Mouse (Mus musculus) gastrocnemius, adult 8-10 months (tissue): Measurements from ENCODE around the gene Lnpk. TPM values are rescaled to one million over a fixed set of nuclear protein-coding genes. Genes with fewer than 3 reads are reported as not detected.

Experiments
- DNase-seq, 2 experiments: peaks; one replicate each; pipeline ENCODE4 v3.0.0; 2022; ENCODE audit warnings: low spot score in 2 of 2
- total RNA-seq, 4 experiments: library from RNA; stranded (reverse); gene quantifications; 2 replicates each; pipeline ENCODE4 v1.2.4; 2022

The Lnpk gene
- total RNA-seq, 4 experiments from 2014 or later = 53.3 to 59.6 (median 56.5) TPM

DNA sequence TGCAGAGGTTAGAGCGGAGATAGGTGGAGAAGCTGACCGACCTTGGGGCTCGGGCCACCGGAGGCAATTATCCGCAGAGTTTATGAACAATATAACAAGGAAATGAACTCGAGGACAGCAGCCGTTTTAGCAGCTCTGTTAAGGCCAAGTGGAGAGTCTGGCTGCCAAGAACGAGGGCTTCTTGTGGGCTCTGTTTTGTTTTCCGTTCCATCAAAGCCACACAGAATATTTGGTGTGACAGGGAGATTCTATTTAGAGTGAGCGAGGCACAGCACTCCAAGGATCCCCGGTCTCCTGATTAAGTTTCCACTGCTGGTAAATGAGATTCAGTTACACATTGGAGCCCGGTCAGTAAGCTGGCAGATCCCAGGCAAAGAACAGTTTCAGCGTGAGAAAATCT lies 87.8 kb downstream of the Lnpk start:
- DNase-seq = peak; percentile 4 to 37

DNA sequence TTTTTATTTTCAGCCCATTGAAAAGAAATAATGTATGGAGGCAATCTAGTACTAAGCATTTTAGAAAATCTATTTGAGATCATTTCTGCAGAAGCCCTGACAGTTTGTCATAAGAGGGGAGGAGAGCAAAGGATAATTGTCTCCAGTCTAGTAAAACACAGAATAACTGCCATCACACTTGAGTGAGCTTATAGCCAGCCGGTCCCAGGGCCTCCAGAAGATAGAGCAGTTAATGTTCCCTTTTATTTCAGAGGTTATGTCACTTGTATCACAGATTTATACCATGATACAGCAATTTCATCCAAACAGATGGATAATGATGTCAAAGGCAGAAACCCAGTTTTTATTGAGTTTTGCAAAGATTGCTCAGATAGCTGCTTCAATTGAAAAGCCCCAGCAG lies 89.0 kb downstream of the Lnpk start:
- DNase-seq = no peak

DNA sequence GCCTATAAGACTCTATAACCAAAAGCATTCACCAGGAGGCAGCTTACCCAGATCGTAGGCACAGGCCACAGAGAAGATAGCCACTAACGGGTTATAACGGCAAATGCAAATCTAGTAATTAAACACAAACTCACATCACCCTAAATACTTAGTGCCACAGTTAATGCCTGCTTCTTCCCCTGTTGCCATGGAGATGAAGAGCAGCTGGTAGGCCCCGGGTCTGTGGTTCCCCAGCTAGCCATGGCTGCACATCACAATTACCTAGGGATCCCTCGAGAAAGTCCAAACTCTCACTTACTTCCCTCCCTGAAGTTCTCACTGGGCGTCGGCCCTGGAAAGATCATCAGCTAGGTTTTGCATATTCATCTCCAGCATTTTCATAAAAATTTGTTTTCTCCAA lies 90.8 kb downstream of the Lnpk start:
- DNase-seq = no peak

DNA sequence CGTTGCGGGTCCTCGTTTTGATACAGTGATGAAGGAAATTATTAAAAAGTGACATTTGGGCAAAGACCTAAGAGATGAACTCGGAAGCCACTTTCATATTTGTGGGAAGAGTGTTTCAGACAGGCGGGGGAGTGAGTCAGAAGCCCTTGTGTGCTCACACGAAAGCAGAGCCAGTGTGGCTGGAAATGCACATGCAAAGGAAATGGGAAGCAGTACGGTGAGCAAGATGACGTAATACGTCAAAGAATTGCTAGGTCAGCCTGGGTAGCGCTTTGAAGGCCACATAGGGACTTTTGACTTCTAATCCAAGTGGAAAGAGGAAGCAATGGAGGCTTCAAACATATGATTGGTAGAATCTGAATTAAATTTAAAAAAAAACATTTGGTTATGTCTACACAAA lies 96.6 kb downstream of the Lnpk start:
- DNase-seq = no peak

DNA sequence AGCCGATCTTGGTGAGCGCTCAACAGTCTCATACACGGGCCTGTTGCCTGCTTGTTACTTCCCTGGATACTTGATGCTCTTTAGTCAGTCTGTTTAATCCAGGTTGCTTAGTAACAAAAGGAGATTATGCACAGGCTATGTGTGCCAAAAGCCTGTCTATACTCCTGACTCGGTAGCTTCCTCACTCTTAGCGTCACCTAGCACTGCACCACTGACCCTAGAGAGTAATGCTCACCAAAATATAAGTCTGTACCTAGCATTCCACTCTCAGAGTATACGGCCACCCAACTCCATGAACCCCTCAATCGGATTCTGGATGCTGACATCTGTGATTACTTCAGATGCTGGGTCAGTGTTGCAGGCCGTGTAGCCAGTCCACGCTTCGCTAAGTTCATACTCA lies 97.1 kb downstream of the Lnpk start:
- no peak for DNase-seq

Other genes with a start within 250 kb of the Lnpk start
- gene Evx2, start 80.1 kb upstream of the Lnpk start, total RNA-seq = not detected
- not detected for gene Hoxd13, start 88.9 kb upstream of the Lnpk start, total RNA-seq
- not detected for gene Hoxd12, start 95.6 kb upstream of the Lnpk start, total RNA-seq
- not detected for gene Hoxd11, start 100.1 kb upstream of the Lnpk start, total RNA-seq
- gene Hoxd10, start 112.5 kb upstream of the Lnpk start, total RNA-seq = 1 to 10 TPM; 6.1 to 8.5 (median 7.6) TPM
- 10 to 100 TPM; 22.6 to 27.5 (median 23.7) TPM for gene Hoxd9, start 118.3 kb upstream of the Lnpk start, total RNA-seq
- gene Hoxd8, start 125.2 kb upstream of the Lnpk start, total RNA-seq = 10 to 100 TPM; 46.8 to 53.5 (median 51.3) TPM
- under 1 TPM in 2 of 4 experiments, not detected in 2; 0.17 to 0.29 TPM for gene Hoxd3, start 132.5 kb upstream of the Lnpk start, total RNA-seq
- 1 to 10 TPM; 1.1 to 1.9 (median 1.5) TPM for gene Hoxd4, start 132.5 kb upstream of the Lnpk start, total RNA-seq
- under 1 TPM in 1 of 4 experiments, not detected in 3; 0.31 TPM for gene Gm28230, start 147.3 kb upstream of the Lnpk start, total RNA-seq
- gene Hoxd1, start 183.5 kb upstream of the Lnpk start, total RNA-seq = not detected
- 10 to 100 TPM; 25.7 to 33.2 (median 27.7) TPM for gene Mtx2, start 246.4 kb upstream of the Lnpk start, total RNA-seq